Mouse (Mus musculus) heart, embryonic 16.5 days (tissue): Measurements from ENCODE around the gene Abcb8. TPM values are rescaled to one million over a fixed set of nuclear protein-coding genes. Genes with fewer than 3 reads are reported as not detected.

Source experiments
- ATAC-seq: fragments of 200-750 bp; cut with Nextera tagmentation; replicated peaks from 2 replicates; pipeline ENCODE4 v1.8.0; 2017; ENCODE audit warnings: moderate number of reproducible peaks; ENCODE audit not compliant: insufficient read depth, low FRiP score; ENCODE audit errors: extremely low read depth
- H3K27ac ChIP-seq: fragments of 300-500 bp; sonication (generic); 2 replicates; pipeline ENCODE4 v1.5.1; 2014; ENCODE audit warnings: mild to moderate bottlenecking, low read length, control low read depth, moderate library complexity
- H3K27me3 ChIP-seq: fragments of 300-500 bp; sonication (generic); 2 replicates; pipeline ENCODE4 v1.6.1; 2014; ENCODE audit warnings: low read length, mixed read lengths; ENCODE audit not compliant: control insufficient read depth, insufficient read depth
- H3K36me3 ChIP-seq: fragments of 300-500 bp; sonication (generic); 2 replicates; pipeline ENCODE4 v1.6.1; 2014; ENCODE audit not compliant: control insufficient read depth, insufficient read depth
- H3K4me1 ChIP-seq: fragments of 300-500 bp; sonication (generic); 2 replicates; pipeline ENCODE4 v1.6.1; 2014; ENCODE audit warnings: low read length, mixed read lengths; ENCODE audit not compliant: control insufficient read depth, insufficient read depth
- H3K4me2 ChIP-seq: fragments of 300-500 bp; sonication (generic); 2 replicates; pipeline ENCODE4 v1.6.1; 2014; ENCODE audit warnings: low read depth, mild to moderate bottlenecking, control low read depth, low read length
- H3K4me3 ChIP-seq: fragments of 300-500 bp; sonication (generic); 2 replicates; pipeline ENCODE4 v1.5.1; 2014; ENCODE audit warnings: mild to moderate bottlenecking, control low read depth, low read length
- H3K9ac ChIP-seq: fragments of 300-500 bp; sonication (generic); 2 replicates; pipeline ENCODE4 v1.6.1; 2014; ENCODE audit warnings: low read length, control low read depth
- H3K9me3 ChIP-seq: fragments of 300-500 bp; sonication (generic); replicated peaks from 2 replicates; pipeline ENCODE4 v1.6.1; 2016; ENCODE audit warnings: low read length; ENCODE audit not compliant: control insufficient read depth
- WGBS: fragments of 180-500 bp; shearing (Covaris S2); extraction: QIAGEN DNeasy Blood & Tissue Kit; methylation state at CpG from one replicate; pipeline ENCODE4 v1.1.7; 2014; 5-methylcytosine and 5-hydroxymethylcytosine counted together
- polyA plus RNA-seq: library from polyadenylated mRNA; unstranded; fragments of >200 nt; fragmentation: Nextera tagmentation; extraction: Ambion mirVana; gene quantifications from 2 replicates; pipeline ENCODE4 v1.2.1, GENCODE M21; 2015

Abcb8 gene
- polyA plus RNA-seq, 1 experiment from 2014 or later, result 71.1 TPM

- WGBS, result 37% methylated on average over 11 of the region's 11 CpGs
- H3K4me2 ChIP-seq, result no peak within 1 kb of the TSS
- H3K27ac ChIP-seq, result no peak within 1 kb of the TSS
- no peaks in the 10 kb centered on the region for H3K9me3 ChIP-seq
- H3K4me3 ChIP-seq, result no peak within 1 kb of the TSS
- no peak within 1 kb of the TSS for H3K9ac ChIP-seq
- no peak for ATAC-seq
- H3K27me3 ChIP-seq, result no peaks in the 10 kb centered on the region
- H3K4me1 ChIP-seq, result peaks cover 4% of the 10 kb centered on the region; the same call in 1 of the 2 replicates
- peaks cover 3% of the 10 kb centered on the region; the same call in 1 of the 2 replicates for H3K36me3 ChIP-seq
These were observed 19.7 kb downstream of the Abcb8 start, which contains the start of gene Asic3 for GRCm38 (mm10) chr5:24413042-24413693. Asic3 (plus strand) TSS chr5:24413392.

DNA sequence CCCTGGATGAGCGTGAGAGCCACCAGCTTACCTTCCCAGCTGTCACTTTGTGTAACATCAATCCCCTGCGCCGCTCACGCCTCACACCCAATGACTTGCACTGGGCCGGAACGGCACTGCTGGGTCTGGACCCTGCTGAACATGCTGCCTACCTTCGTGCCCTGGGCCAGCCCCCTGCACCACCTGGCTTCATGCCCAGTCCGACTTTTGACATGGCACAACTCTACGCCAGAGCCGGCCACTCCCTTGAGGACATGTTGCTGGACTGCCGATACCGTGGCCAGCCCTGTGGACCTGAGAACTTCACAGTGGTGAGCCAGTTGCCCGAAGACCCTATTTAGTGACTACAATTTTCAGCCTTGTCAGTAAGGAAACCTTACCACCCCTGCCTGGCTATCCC, 20.5 kb downstream of the Abcb8 start:
- Histone ChIP-seq H3K27me3 (no peaks in the 10 kb centered on the region), H3K9me3 (no peaks in the 10 kb centered on the region), H3K4me2 (no peak overlapping the region), H3K27ac (no peak overlapping the region), H3K4me3 (no peak overlapping the region), H3K9ac (no peak overlapping the region), H3K36me3 (0 out of 2 replicates have a peak, but pooled peaks cover 3% of the 10 kb centered on the region), H3K4me1 (peaks cover 4% of the 10 kb centered on the region; the same call in 1 of the 2 replicates)
- 78% methylated on average over 13 of the region's 13 CpGs for WGBS
- no peak for ATAC-seq

- Histone ChIP-seq H3K9me3 (no peaks in the 10 kb centered on the region), H3K9ac (no peak overlapping the region), H3K4me3 (no peak overlapping the region), H3K27me3 (no peaks in the 10 kb centered on the region), H3K36me3 (peaks cover 7% of the 10 kb centered on the region), H3K4me2 (peak overlapping the region; percentile 28; the same call in 1 of the 2 replicates), H3K4me1 (peaks cover 4% of the 10 kb centered on the region; the same call in 1 of the 2 replicates), H3K27ac (no peak overlapping the region)
- WGBS, result under 1% methylated on average over 21 of the region's 21 CpGs
- ATAC-seq, result peak; percentile 53
These were observed 22.8 kb downstream of the Abcb8 start for GRCm38 (mm10) chr5:24416222-24416736.

GRCm38 (mm10) chr5:24417587-24417986, 24.1 kb downstream of the Abcb8 start:
- H3K27ac ChIP-seq, result no peak overlapping the region
- no peak overlapping the region for H3K4me3 ChIP-seq
- H3K9ac ChIP-seq, result no peak overlapping the region
- H3K27me3 ChIP-seq, result no peaks in the 10 kb centered on the region
- WGBS, result 83% methylated on average over 10 of the region's 10 CpGs
- H3K4me1 ChIP-seq, result peaks cover 6% of the 10 kb centered on the region
- no peak for ATAC-seq
- no peak overlapping the region for H3K4me2 ChIP-seq
- H3K36me3 ChIP-seq, result peaks cover 7% of the 10 kb centered on the region
- no peaks in the 10 kb centered on the region for H3K9me3 ChIP-seq

GRCm38 (mm10) chr5:24420381-24420780, 26.9 kb downstream of the Abcb8 start:
- Histone ChIP-seq H3K4me1 (peaks cover 9% of the 10 kb centered on the region), H3K9me3 (no peaks in the 10 kb centered on the region), H3K27ac (no peak overlapping the region), H3K36me3 (peaks cover 7% of the 10 kb centered on the region), H3K9ac (no peak overlapping the region), H3K4me2 (no peak overlapping the region), H3K27me3 (no peaks in the 10 kb centered on the region), H3K4me3 (no peak overlapping the region)
- no peak for ATAC-seq
- 87% methylated on average over 9 of the region's 9 CpGs for WGBS

DNA sequence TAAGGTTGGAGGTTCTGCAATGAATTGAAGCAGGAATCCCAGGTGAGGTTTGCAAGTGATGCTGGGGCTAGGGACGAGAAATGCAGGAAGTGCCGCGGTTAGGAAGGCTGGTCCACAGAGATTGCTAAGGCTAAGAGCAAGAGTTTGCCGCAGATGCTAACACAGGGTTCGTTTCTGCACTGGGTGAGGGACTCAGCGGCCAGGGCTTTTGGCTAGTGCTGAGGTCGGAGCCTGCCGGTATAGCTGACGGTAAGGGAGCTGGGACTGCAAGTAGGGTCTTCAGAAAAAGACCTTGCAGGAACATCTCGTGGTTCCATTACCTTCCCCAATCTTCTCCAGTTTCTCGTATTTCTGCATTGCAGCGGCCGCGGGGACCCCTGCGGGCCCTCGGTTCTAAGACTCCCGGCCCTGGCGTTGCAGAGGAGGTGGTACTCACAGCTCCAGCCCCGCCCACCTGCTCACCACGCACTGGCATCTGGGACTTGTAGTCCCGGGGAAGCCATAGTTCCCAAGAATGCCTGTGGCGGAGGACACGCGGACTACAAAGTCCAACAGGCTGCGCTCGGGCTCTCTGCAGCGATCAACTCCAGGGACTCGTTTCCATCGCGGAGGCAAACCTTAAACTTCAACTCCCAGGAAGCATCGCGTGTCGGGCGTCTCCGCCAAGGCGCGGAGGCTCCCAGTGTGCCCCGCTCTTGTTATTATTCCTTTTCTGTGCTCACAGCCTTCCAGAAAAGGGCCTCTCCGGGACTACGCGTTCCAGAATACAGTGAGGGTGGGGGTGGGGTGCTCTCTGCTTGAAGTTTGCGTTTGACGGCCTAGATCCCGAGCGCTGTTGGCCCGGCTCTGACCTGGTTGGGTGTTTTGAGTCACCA, 29.9 kb downstream of the Abcb8 start, which contains the start of the genes Cdk5 and Slc4a2:
Gene Cdk5 (minus strand): TSS at position 402 of the 875 bp plus-strand sequence.
Gene Slc4a2 (plus strand): TSS at position 709 of the 875 bp plus-strand sequence.
- peak within 1 kb of the TSS; percentile 97 for H3K27ac ChIP-seq
- peak; percentile 91 for ATAC-seq
- H3K27me3 ChIP-seq, result no peaks in the 10 kb centered on the region
- H3K36me3 ChIP-seq, result peaks cover 7% of the 10 kb centered on the region
- H3K4me3 ChIP-seq, result peak within 1 kb of the TSS; percentile 79
- H3K4me2 ChIP-seq, result peak within 1 kb of the TSS; percentile 92
- WGBS, result under 1% methylated on average over 46 of the region's 46 CpGs
- peak within 1 kb of the TSS; percentile 82 for H3K9ac ChIP-seq
- H3K4me1 ChIP-seq, result peaks cover 31% of the 10 kb centered on the region
- H3K9me3 ChIP-seq, result no peaks in the 10 kb centered on the region

GRCm38 (mm10) chr5:24424004-24424781, 30.7 kb downstream of the Abcb8 start:
- Histone ChIP-seq H3K4me2 (peak overlapping the region; percentile 92), H3K9ac (peak overlapping the region; percentile 82), H3K27ac (peak overlapping the region; percentile 97), H3K36me3 (peaks cover 7% of the 10 kb centered on the region), H3K4me3 (peak overlapping the region; percentile 79), H3K9me3 (no peaks in the 10 kb centered on the region), H3K27me3 (no peaks in the 10 kb centered on the region), H3K4me1 (peaks cover 33% of the 10 kb centered on the region)
- WGBS, result 9% methylated on average over 21 of the region's 21 CpGs
- peak; percentile 1 for ATAC-seq

DNA sequence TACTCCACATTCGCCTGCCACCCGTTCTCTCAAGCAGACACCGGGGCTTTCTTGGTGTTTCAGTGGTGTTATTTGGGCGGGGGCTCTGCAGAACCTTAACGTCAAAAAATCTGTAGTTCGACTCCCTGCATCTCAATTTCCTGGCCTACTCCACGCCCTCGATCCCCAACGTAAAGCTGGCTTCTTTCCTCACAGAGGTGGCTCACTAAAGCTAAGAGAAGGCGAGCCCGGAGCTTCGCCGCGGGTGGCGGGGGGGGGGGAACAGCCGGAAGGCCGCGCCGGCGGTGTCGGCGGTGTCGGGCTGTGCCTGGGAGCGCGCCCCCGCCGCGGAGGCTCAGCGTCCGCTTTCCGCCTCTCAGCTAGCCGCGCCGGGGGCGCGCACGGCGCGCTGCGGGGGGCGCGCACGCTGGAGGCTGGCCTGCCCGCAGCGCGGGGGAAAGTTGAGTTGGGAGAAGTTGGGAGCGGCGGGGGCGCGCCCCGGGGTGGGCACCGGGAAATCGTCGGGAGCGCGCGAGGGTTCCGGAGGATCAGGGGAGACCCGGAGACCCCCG, 31.5 kb downstream of the Abcb8 start:
- peak overlapping the region; percentile 92 for H3K4me2 ChIP-seq
- peaks cover 33% of the 10 kb centered on the region for H3K4me1 ChIP-seq
- H3K36me3 ChIP-seq, result peaks cover 9% of the 10 kb centered on the region; the same call in 1 of the 2 replicates
- H3K4me3 ChIP-seq, result peak overlapping the region; percentile 79
- no peaks in the 10 kb centered on the region for H3K27me3 ChIP-seq
- peak overlapping the region; percentile 82 for H3K9ac ChIP-seq
- 1% methylated on average over 59 of the region's 60 CpGs for WGBS
- no peaks in the 10 kb centered on the region for H3K9me3 ChIP-seq
- ATAC-seq, result peak; percentile 34
- H3K27ac ChIP-seq, result peak overlapping the region; percentile 97
